9 mouse cellular contexts compared by ENCODE assay signal in the genomic region with DNA sequence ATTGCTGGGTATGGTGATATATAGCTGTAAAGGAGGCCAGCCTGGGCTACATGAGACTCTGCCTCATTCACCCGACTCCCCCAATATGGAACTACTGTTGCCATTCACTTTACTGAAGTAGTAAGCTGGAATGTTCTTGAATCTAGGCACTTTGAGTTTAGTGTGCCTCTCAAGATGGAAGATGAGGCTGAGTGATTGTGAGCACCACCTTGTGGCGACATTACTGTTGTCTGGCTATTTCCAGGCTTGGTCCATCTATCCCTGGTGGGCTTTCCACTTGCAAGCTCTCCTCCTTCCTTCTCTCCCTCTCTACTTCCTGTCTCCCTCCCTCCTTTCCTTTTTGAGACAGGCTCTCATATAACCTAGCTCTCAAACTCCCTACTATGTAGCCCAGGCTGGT. TPM values are rescaled to one million over a fixed set of nuclear protein-coding genes. Genes with fewer than 3 reads are reported as not detected.
DNase-seq lines count a peak whose midpoint lies in the region; ATAC-seq and TF ChIP-seq lines count a peak whose summit lies in the region.
"Had no signal": no experiment of that assay in that cellular context is flagged by ENCODE, and none has a peak within 500 bp of the region (broad histone marks: within the 10 kb centered on the region; RNA-seq: fewer than 3 reads in every experiment).

No protein-coding gene starts in this region.

- no peaks in the 10 kb centered on the region for H3K27me3 ChIP-seq in lung, embryonic 14.5 days (ENCODE audit: insufficient read depth, low read length)

- 43% methylated on average over 2 of the region's 2 CpGs for WGBS in lung, embryonic 14.5 days

- peak; percentile 38 to 80 for DNase-seq in adrenal gland, adult (ENCODE audit: inconsistent age in 2 of 2, low spot score in 1 of 2)
- no peak for DNase-seq in adrenal gland, postnatal 4 days (ENCODE audit: low spot score in 2 of 2)
- peak; percentile 62 for DNase-seq in layer of hippocampus, adult 11-12 months (ENCODE audit: low spot score)
- DNase-seq in layer of hippocampus, adult 9-11 months = no peak
- peak; percentile 63 for DNase-seq in CD4-positive helper T cell, adult 2 months (ENCODE audit: low read depth, low spot score)
- peak; percentile 82 for DNase-seq in embryo, embryonic 10 days (ENCODE audit: low spot score)
- DNase-seq in lung, embryonic 14.5 days = peak; percentile 82
- no peak for DNase-seq in layer of hippocampus, adult 18-20 months (ENCODE audit: low spot score in 2 of 2)

- TF ChIP-seq CTCF in lung, embryonic 14.5 days (IDR thresholded peaks at IDR 0.05; ENCODE audit: low read depth) = peak; percentile 78

- no peaks in the 10 kb centered on the region for H3K36me3 ChIP-seq in lung, embryonic 14.5 days (ENCODE audit: insufficient read depth)

- no peak overlapping the region for H3K27ac ChIP-seq in lung, embryonic 14.5 days (ENCODE audit: low read depth)

- no peak overlapping the region for H3K4me2 ChIP-seq in lung, embryonic 14.5 days

- H3K4me1 ChIP-seq in lung, embryonic 14.5 days (ENCODE audit: insufficient read depth) = no peaks in the 10 kb centered on the region

- H3K4me3 ChIP-seq in lung, embryonic 14.5 days (ENCODE audit: low read depth, low read length) = no peak overlapping the region

- peak; percentile 31; the same call in 1 of the 2 replicates for ATAC-seq in lung, embryonic 14.5 days (ENCODE audit: insufficient read depth)

- H3K9me3 ChIP-seq in lung, embryonic 14.5 days (ENCODE audit: low read depth, low read length) = no peaks in the 10 kb centered on the region

- H3K9ac ChIP-seq in lung, embryonic 14.5 days = no peak overlapping the region

RNA-seq across cellular contexts. Expression of a gene that starts 14.0 kb away (rescaled TPM):
- total RNA-seq in adrenal gland, postnatal 4 days (2021) = 10 to 100 TPM; 13.4 to 14.2 TPM
- polyA plus RNA-seq in lung, embryonic 14.5 days (2014; fragmentation: Nextera tagmentation; extraction: Ambion mirVana) = 2.5 and 2.8 TPM in 2 replicates
- total RNA-seq in layer of hippocampus, adult 18-20 months (2021) = 100 to 1,000 TPM; 132 to 148 TPM

RNA-seq across cellular contexts. Expression of a gene that starts 23.5 kb away (rescaled TPM):
- total RNA-seq in adrenal gland, postnatal 4 days (2021) = under 1 TPM; 0.45 to 0.70 TPM
- polyA plus RNA-seq in lung, embryonic 14.5 days (2014; fragmentation: Nextera tagmentation; extraction: Ambion mirVana) = 0.89 and 1.2 TPM in 2 replicates
- 1 to 10 TPM; 1.6 to 2.2 TPM for total RNA-seq in layer of hippocampus, adult 18-20 months (2021)

RNA-seq across cellular contexts. Expression of a gene that starts 33.3 kb away (rescaled TPM):
- total RNA-seq in adrenal gland, postnatal 4 days (2021) = not detected
- polyA plus RNA-seq in lung, embryonic 14.5 days (2014; fragmentation: Nextera tagmentation; extraction: Ambion mirVana) = not detected in 2 replicates
- total RNA-seq in layer of hippocampus, adult 18-20 months (2021) = 1 to 10 TPM in 1 of 2 experiments, under 1 TPM in 1; 0.99 to 1.6 TPM
- polyA plus RNA-seq: lung, embryonic 16.5 days had no signal

RNA-seq across cellular contexts. Expression of a gene that starts 52.7 kb away (rescaled TPM):
- total RNA-seq in adrenal gland, postnatal 4 days (2021) = 10 to 100 TPM; 10.4 to 11.8 TPM
- polyA plus RNA-seq in lung, embryonic 14.5 days (2014; fragmentation: Nextera tagmentation; extraction: Ambion mirVana) = 9.3 and 9.5 TPM in 2 replicates
- 10 to 100 TPM; 11.2 to 12.5 TPM for total RNA-seq in layer of hippocampus, adult 18-20 months (2021)

Comparison
In these comparisons a context has a peak if more than half of its experiments do, and no peak if none do; other contexts are left out.
1. DNase-seq: peak in adrenal gland, adult (2 of 2), layer of hippocampus, adult 11-12 months (single experiment), CD4-positive helper T cell, adult 2 months (single experiment), embryo, embryonic 10 days (single experiment) and lung, embryonic 14.5 days (single experiment); none in adrenal gland, postnatal 4 days (0 of 2), layer of hippocampus, adult 9-11 months (single experiment) and layer of hippocampus, adult 18-20 months (0 of 2).
2. RNA of a gene that starts 14.0 kb away (total RNA-seq): 132 to 148 TPM in layer of hippocampus, adult 18-20 months; 13.4 to 14.2 TPM in adrenal gland, postnatal 4 days; every median in the first group is over 4 times any median in the second.